Mouse (Mus musculus) spleen, adult 18-20 months (tissue): Measurements from ENCODE around the gene Cypt12.

Source experiments
- DNase-seq, 2 experiments: peaks; one replicate each; pipeline ENCODE4 v3.0.0; 2022; ENCODE audit warnings: mixed read lengths in 2 of 2

Gene Cypt12

GRCm38 (mm10) chr3:17948299-17948698 is at the start of gene Cypt12:
Gene Cypt12, plus strand, starts transcription at chr3:17948410.
- no peak for DNase-seq

DNA sequence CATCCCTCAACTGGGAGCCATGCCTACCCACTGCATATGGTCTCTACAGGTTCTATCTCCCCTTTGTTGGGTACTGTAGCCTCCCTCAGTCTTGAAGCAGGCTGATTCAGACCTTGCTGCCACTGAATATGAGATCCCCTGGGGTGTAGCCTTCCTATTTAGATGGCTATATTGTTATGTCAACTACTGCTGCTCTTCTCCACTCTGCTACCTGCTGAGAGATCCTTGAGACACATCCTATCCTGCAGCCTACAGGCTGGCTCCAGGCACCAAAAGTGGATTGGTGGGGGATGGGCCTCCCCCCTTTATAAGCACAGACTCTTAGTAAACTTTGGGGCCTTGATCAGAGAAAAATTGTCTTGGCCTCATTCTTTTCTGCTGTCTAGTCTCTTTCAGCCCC is 34.4 kb upstream of the Cypt12 start:
- DNase-seq: no peak

- DNase-seq: no peak
Observed at GRCm38 (mm10) chr3:17940206-17940605, 8.0 kb upstream of the Cypt12 start.
